Mouse (Mus musculus): ENCODE measurements around the gene Mpz. TPM values are rescaled to one million over a fixed set of nuclear protein-coding genes. Genes with fewer than 3 reads are reported as not detected.
A peak's percentile ranks its signal among the peaks of the same experiment; 100 is the strongest.

Gene Mpz
- polyA plus RNA-seq, 1 experiment: 1.3 TPM

DNA sequence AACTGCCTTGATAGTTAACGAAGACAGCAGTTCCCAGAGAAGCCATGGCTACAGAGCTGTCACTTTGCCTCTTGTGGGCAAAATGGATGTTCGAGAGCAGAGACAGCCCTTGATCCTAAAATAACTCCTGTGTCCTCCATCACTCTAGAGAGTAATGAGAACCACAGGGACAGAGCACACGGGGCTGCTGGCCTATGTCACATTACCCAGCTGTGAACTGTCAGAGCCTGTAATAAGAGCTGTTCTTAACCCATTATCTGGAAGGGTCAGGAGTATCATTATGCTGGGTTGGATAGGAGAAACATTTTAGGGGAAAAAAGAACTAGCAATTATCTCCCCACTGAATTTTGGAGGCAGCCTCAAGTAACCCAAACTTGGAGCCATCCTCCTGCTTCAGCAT is 29.6 kb upstream of the Mpz start:
- Histone ChIP-seq H3K36me3 (ENCODE audit: control insufficient read depth, insufficient read depth, low read length, poor library complexity, severe bottlenecking) (no peaks in the 10 kb centered on the region), H3K27ac (ENCODE audit: insufficient read depth, low read length) (no peak overlapping the region), H3K9ac (ENCODE audit: low read depth, poor library complexity, severe bottlenecking) (no peak overlapping the region), H3K4me3 (ENCODE audit: low read depth, low read length) (no peak overlapping the region), H3K27me3 (ENCODE audit: control insufficient read depth, insufficient read depth, low read length, poor library complexity, severe bottlenecking) (no peaks in the 10 kb centered on the region), H3K9me3 (replicated peaks; ENCODE audit: control insufficient read depth, insufficient read depth, low read length, poor library complexity, severe bottlenecking) (no peaks in the 10 kb centered on the region), H3K4me1 (ENCODE audit: control insufficient read depth, insufficient read depth, low read length) (no peaks in the 10 kb centered on the region)
- TF ChIP-seq CTCF (IDR thresholded peaks at IDR 0.05; ENCODE audit: low read depth, low read length) (no peak), POLR2A (IDR thresholded peaks at IDR 0.05; ENCODE audit: insufficient read depth, low read length) (no peak), EP300 (IDR thresholded peaks at IDR 0.05; ENCODE audit: insufficient read depth, low read depth, low read length) (no peak)

DNA sequence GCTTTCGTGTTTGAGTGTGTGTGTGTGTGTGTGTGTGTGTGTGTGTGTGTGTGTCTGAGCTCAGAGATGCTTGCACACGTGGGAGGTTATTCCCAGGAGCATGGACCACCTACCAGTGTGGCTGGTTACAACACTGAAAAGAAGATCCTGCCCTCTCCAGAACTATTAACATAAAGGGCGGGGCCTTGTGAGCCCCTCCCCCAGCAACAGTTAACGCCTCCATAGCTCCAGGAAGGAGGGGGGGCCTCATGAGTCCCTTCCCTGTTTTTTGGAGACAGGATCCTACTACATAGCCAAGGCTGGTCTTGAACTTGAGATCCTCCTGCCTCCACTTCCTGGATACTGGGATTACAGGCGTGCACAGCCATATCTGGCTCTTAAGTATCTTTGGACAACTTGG is 28.7 kb upstream of the Mpz start:
- H3K9ac ChIP-seq (ENCODE audit: low read depth, poor library complexity, severe bottlenecking): no peak overlapping the region
- H3K36me3 ChIP-seq (ENCODE audit: control insufficient read depth, insufficient read depth, low read length, poor library complexity, severe bottlenecking): no peaks in the 10 kb centered on the region
- no peak overlapping the region for H3K27ac ChIP-seq (ENCODE audit: insufficient read depth, low read length)
- TF ChIP-seq CTCF (IDR thresholded peaks at IDR 0.05; ENCODE audit: low read depth, low read length) (no peak), POLR2A (IDR thresholded peaks at IDR 0.05; ENCODE audit: insufficient read depth, low read length) (no peak), EP300 (IDR thresholded peaks at IDR 0.05; ENCODE audit: insufficient read depth, low read depth, low read length) (no peak)
- no peaks in the 10 kb centered on the region for H3K27me3 ChIP-seq (ENCODE audit: control insufficient read depth, insufficient read depth, low read length, poor library complexity, severe bottlenecking)
- H3K4me3 ChIP-seq (ENCODE audit: low read depth, low read length): no peak overlapping the region
- H3K9me3 ChIP-seq (replicated peaks; ENCODE audit: control insufficient read depth, insufficient read depth, low read length, poor library complexity, severe bottlenecking): no peaks in the 10 kb centered on the region
- H3K4me1 ChIP-seq (ENCODE audit: control insufficient read depth, insufficient read depth, low read length): peaks cover 2% of the 10 kb centered on the region

DNA sequence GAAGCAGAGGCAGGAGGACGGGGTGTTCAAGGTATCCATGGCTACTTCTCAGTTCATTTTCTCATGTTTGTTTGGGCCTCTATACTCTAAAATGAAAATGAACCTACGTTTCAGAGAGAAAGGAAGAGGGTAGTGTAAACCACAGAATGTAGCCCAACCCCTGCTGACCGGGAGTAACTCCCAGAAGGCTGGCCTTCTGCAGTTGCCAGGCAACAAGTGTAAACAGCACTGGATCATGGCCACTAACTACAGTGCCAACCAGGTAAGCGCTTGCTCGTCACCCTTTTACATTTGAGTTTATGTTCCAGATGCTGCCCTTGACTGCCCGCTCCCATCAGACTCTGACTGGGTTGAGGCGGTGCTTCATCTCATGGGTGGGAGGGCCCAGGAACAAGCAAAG is 27.6 kb upstream of the Mpz start:
- TF ChIP-seq POLR2A (IDR thresholded peaks at IDR 0.05; ENCODE audit: insufficient read depth, low read length): no peak
- TF ChIP-seq EP300 (IDR thresholded peaks at IDR 0.05; ENCODE audit: insufficient read depth, low read depth, low read length): no peak
- TF ChIP-seq CTCF (IDR thresholded peaks at IDR 0.05; ENCODE audit: low read depth, low read length): no peak
- no peaks in the 10 kb centered on the region for H3K27me3 ChIP-seq (ENCODE audit: control insufficient read depth, insufficient read depth, low read length, poor library complexity, severe bottlenecking)
- H3K9ac ChIP-seq (ENCODE audit: low read depth, poor library complexity, severe bottlenecking): no peak overlapping the region
- no peaks in the 10 kb centered on the region for H3K36me3 ChIP-seq (ENCODE audit: control insufficient read depth, insufficient read depth, low read length, poor library complexity, severe bottlenecking)
- H3K4me3 ChIP-seq (ENCODE audit: low read depth, low read length): no peak overlapping the region
- H3K4me1 ChIP-seq (ENCODE audit: control insufficient read depth, insufficient read depth, low read length): peaks cover 2% of the 10 kb centered on the region
- H3K27ac ChIP-seq (ENCODE audit: insufficient read depth, low read length): no peak overlapping the region
- H3K9me3 ChIP-seq (replicated peaks; ENCODE audit: control insufficient read depth, insufficient read depth, low read length, poor library complexity, severe bottlenecking): no peaks in the 10 kb centered on the region

DNA sequence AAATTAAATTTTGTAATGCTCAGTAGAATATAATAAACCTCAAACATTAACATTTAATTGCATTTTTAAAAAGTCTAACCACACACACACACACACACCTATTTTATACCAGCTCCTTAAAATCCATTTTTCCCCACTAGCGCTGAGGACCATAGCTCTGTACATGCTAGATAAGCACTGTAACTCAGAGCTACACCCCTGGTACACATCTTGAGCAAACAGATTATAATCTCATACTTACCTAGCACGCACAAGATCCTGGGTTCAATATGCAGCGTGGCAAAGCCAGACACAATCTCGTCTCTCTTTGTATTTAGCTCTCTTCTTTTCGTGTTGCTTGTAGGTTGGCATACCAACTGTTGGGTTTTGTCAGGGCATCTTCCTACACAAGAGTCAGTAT is 26.1 kb upstream of the Mpz start:
- Histone ChIP-seq H3K27ac (ENCODE audit: insufficient read depth, low read length) (no peak overlapping the region), H3K4me1 (ENCODE audit: control insufficient read depth, insufficient read depth, low read length) (peaks cover 2% of the 10 kb centered on the region), H3K4me3 (ENCODE audit: low read depth, low read length) (no peak overlapping the region), H3K36me3 (ENCODE audit: control insufficient read depth, insufficient read depth, low read length, poor library complexity, severe bottlenecking) (0 out of 2 replicates have a peak, but pooled peaks cover 3% of the 10 kb centered on the region), H3K9ac (ENCODE audit: low read depth, poor library complexity, severe bottlenecking) (no peak overlapping the region), H3K9me3 (replicated peaks; ENCODE audit: control insufficient read depth, insufficient read depth, low read length, poor library complexity, severe bottlenecking) (no peaks in the 10 kb centered on the region), H3K27me3 (ENCODE audit: control insufficient read depth, insufficient read depth, low read length, poor library complexity, severe bottlenecking) (no peaks in the 10 kb centered on the region)
- TF ChIP-seq POLR2A (IDR thresholded peaks at IDR 0.05; ENCODE audit: insufficient read depth, low read length) (no peak), EP300 (IDR thresholded peaks at IDR 0.05; ENCODE audit: insufficient read depth, low read depth, low read length) (no peak)

DNA sequence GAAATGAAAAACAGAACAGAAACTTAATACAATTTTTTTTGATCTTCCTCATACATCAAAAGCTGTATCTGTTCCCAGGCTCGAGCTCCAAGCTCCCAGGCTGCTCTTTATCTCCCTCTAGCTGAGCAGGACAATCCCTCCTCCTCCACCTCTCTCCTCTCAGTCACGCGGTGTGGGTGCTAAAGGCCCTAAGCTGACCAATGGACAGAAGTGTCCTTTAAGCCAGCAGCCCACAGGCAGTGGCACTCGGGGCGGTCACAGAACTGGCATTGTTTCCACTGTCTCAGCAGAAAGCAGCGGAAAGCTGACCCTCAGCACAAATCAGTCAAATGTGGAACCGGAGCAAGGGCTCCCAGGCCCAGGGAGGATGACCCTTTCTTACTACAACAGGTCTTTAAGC is 21.3 kb upstream of the Mpz start:
- H3K4me3 ChIP-seq (ENCODE audit: low read depth, low read length): peak overlapping the region; percentile 46
- peaks cover 16% of the 10 kb centered on the region for H3K36me3 ChIP-seq (ENCODE audit: control insufficient read depth, insufficient read depth, low read length, poor library complexity, severe bottlenecking)
- 0 out of 2 replicates have a peak overlapping the region, but pooled peaks have one; percentile 3 for H3K9ac ChIP-seq (ENCODE audit: low read depth, poor library complexity, severe bottlenecking)
- no peak overlapping the region for H3K27ac ChIP-seq (ENCODE audit: insufficient read depth, low read length)
- H3K27me3 ChIP-seq (ENCODE audit: control insufficient read depth, insufficient read depth, low read length, poor library complexity, severe bottlenecking): no peaks in the 10 kb centered on the region
- H3K9me3 ChIP-seq (replicated peaks; ENCODE audit: control insufficient read depth, insufficient read depth, low read length, poor library complexity, severe bottlenecking): no peaks in the 10 kb centered on the region
- TF ChIP-seq EP300 (IDR thresholded peaks at IDR 0.05; ENCODE audit: insufficient read depth, low read depth, low read length): no peak
- peak; percentile 32 for TF ChIP-seq CTCF (IDR thresholded peaks at IDR 0.05; ENCODE audit: low read depth, low read length)
- H3K4me1 ChIP-seq (ENCODE audit: control insufficient read depth, insufficient read depth, low read length): peaks cover 2% of the 10 kb centered on the region

DNA sequence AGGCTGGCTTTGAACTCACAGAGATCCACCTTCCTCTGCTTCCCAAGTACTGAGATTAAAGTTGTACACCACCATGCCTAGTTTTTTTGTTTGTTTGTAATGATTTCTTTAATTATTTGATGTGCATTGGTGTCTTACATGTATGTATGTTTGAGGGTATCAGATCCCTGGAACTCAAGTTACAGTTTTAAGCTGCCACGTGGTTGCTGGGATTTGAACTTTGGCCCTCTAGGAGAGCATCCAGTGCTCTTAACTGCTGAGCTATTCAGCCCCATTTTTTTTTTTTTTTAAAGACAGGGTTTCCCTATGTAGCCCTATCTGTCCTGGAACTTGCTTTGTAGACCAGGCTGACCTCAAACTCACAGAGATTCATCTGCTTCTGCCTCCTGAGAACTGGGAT is 19.5 kb upstream of the Mpz start:
- Histone ChIP-seq H3K36me3 (ENCODE audit: control insufficient read depth, insufficient read depth, low read length, poor library complexity, severe bottlenecking) (peaks cover 31% of the 10 kb centered on the region), H3K9me3 (replicated peaks; ENCODE audit: control insufficient read depth, insufficient read depth, low read length, poor library complexity, severe bottlenecking) (no peaks in the 10 kb centered on the region), H3K27ac (ENCODE audit: insufficient read depth, low read length) (no peak overlapping the region), H3K4me3 (ENCODE audit: low read depth, low read length) (no peak overlapping the region), H3K4me1 (ENCODE audit: control insufficient read depth, insufficient read depth, low read length) (peaks cover 4% of the 10 kb centered on the region), H3K27me3 (ENCODE audit: control insufficient read depth, insufficient read depth, low read length, poor library complexity, severe bottlenecking) (no peaks in the 10 kb centered on the region), H3K9ac (ENCODE audit: low read depth, poor library complexity, severe bottlenecking) (no peak overlapping the region)
- no peak for TF ChIP-seq CTCF (IDR thresholded peaks at IDR 0.05; ENCODE audit: low read depth, low read length)

Measured in ES-Bruce4 (cell line).